Mouse (Mus musculus) c-Kit-positive CD71-positive TER-119-positive erythroid progenitor cells, embryonic 14.5 days (primary cell): ENCODE results near the gene Ripor1.
"Not testable (repeated sequence)": the region's sequence is repeated elsewhere in the genome, so short reads cannot be mapped to it uniquely, and the experiment has no call there.

Source experiments
- DNase-seq: peaks from one replicate; pipeline ENCODE4 v3.0.0-alpha.2; 2013; ENCODE audit warnings: low spot score

The Ripor1 gene

GRCm38 (mm10) chr8:105604804-105605381, at the start of gene Ripor1:
TSS of gene Ripor1 (plus strand) at chr8:105605255.
- peak; percentile 63 for DNase-seq

- DNase-seq, result no peak
Measured at GRCm38 (mm10) chr8:105562863-105563262, 42.2 kb upstream of the Ripor1 start.

- DNase-seq, result no peak
Measured at GRCm38 (mm10) chr8:105563871-105564270, 41.2 kb upstream of the Ripor1 start.

- DNase-seq, result not testable (repeated sequence)
Measured at GRCm38 (mm10) chr8:105564573-105565229, 40.4 kb upstream of the Ripor1 start.

- DNase-seq, result no peak
Measured at GRCm38 (mm10) chr8:105565401-105565881, 39.6 kb upstream of the Ripor1 start.

- peak; percentile 100 for DNase-seq
Measured at GRCm38 (mm10) chr8:105565952-105566702, 38.9 kb upstream of the Ripor1 start, which contains the start of gene Atp6v0d1. TSS of gene Atp6v0d1 (minus strand) at chr8:105566047.

GRCm38 (mm10) chr8:105566703-105567595, 38.1 kb upstream of the Ripor1 start:
- DNase-seq, result no peak

- no peak for DNase-seq
Measured at GRCm38 (mm10) chr8:105571810-105572209, 33.2 kb upstream of the Ripor1 start.

- DNase-seq, result no peak
Measured at GRCm38 (mm10) chr8:105573427-105573826, 31.6 kb upstream of the Ripor1 start.

GRCm38 (mm10) chr8:105574741-105575140, 30.3 kb upstream of the Ripor1 start:
- DNase-seq, result no peak

- no peak for DNase-seq
Measured at GRCm38 (mm10) chr8:105575538-105575937, 29.5 kb upstream of the Ripor1 start.

- DNase-seq, result no peak
Measured at GRCm38 (mm10) chr8:105579719-105580118, 25.3 kb upstream of the Ripor1 start.

GRCm38 (mm10) chr8:105592431-105592830, 12.6 kb upstream of the Ripor1 start:
- no peak for DNase-seq

GRCm38 (mm10) chr8:105593859-105594258, 11.2 kb upstream of the Ripor1 start:
- DNase-seq, result no peak

GRCm38 (mm10) chr8:105594451-105595242, 10.4 kb upstream of the Ripor1 start:
- no peak for DNase-seq

- DNase-seq, result peak; percentile 54
Measured at GRCm38 (mm10) chr8:105596362-105597034, 8.6 kb upstream of the Ripor1 start.

- DNase-seq, result no peak
Measured at GRCm38 (mm10) chr8:105598777-105599176, 6.3 kb upstream of the Ripor1 start.

GRCm38 (mm10) chr8:105601301-105601700, 3.8 kb upstream of the Ripor1 start:
- no peak for DNase-seq

GRCm38 (mm10) chr8:105602540-105602939, 2.5 kb upstream of the Ripor1 start:
- not testable (repeated sequence) for DNase-seq

- DNase-seq, result peak; percentile 42
Measured at GRCm38 (mm10) chr8:105605491-105606188, 585 bp downstream of the Ripor1 start.
